Mouse (Mus musculus) heart, embryonic 13.5 days (tissue): Measurements from ENCODE around the gene Csad. TPM values are rescaled to one million over a fixed set of nuclear protein-coding genes. Genes with fewer than 3 reads are reported as not detected.

Experiments
- ATAC-seq: fragments of 200-750 bp; cut with Nextera tagmentation; 2 replicates; pipeline ENCODE4 v1.8.0; 2017; ENCODE audit warnings: moderate TSS enrichment; ENCODE audit not compliant: insufficient number of reproducible peaks, low FRiP score, low TSS enrichment; ENCODE audit errors: extremely low read depth
- H3K27ac ChIP-seq: fragments of 300-500 bp; sonication (generic); replicated peaks from 2 replicates; pipeline ENCODE4 v1.5.1; 2015; ENCODE audit warnings: moderate library complexity, mild to moderate bottlenecking, inconsistent platforms
- H3K27me3 ChIP-seq: fragments of 300-500 bp; sonication (generic); replicated peaks from 2 replicates; pipeline ENCODE4 v1.6.1; 2015; ENCODE audit warnings: mild to moderate bottlenecking, inconsistent platforms
- H3K36me3 ChIP-seq: fragments of 300-500 bp; sonication (generic); 2 replicates; pipeline ENCODE4 v1.6.1; 2015; ENCODE audit warnings: mild to moderate bottlenecking, inconsistent platforms
- H3K4me1 ChIP-seq: fragments of 300-500 bp; sonication (generic); 2 replicates; pipeline ENCODE4 v1.6.1; 2015; ENCODE audit warnings: inconsistent platforms
- H3K4me2 ChIP-seq: fragments of 300-500 bp; sonication (generic); 2 replicates; pipeline ENCODE4 v1.6.1; 2015; ENCODE audit warnings: inconsistent platforms, mild to moderate bottlenecking, moderate library complexity
- H3K4me3 ChIP-seq: fragments of 300-500 bp; sonication (generic); 2 replicates; pipeline ENCODE4 v1.5.1; 2015; ENCODE audit warnings: moderate library complexity, mild to moderate bottlenecking, inconsistent platforms
- H3K9ac ChIP-seq: fragments of 300-500 bp; sonication (generic); 2 replicates; pipeline ENCODE4 v1.6.1; 2015; ENCODE audit warnings: inconsistent platforms, mild to moderate bottlenecking, moderate library complexity
- H3K9me3 ChIP-seq: fragments of 300-500 bp; sonication (generic); 2 replicates; pipeline ENCODE4 v1.6.1; 2016; ENCODE audit warnings: inconsistent platforms
- WGBS: fragments of 180-500 bp; shearing (Covaris S2); methylation state at CpG from one replicate; pipeline ENCODE4 v1.1.7; 2015; ENCODE audit warnings: mixed read lengths; 5-methylcytosine and 5-hydroxymethylcytosine counted together
- polyA plus RNA-seq: library from polyadenylated mRNA; unstranded; fragments of >200 nt; fragmentation: Nextera tagmentation; extraction: Ambion mirVana; gene quantifications from 2 replicates; pipeline ENCODE4 v1.2.1, GENCODE M21; 2015

The Csad gene
- polyA plus RNA-seq, 1 experiment from 2014 or later, result 33.4 TPM

DNA sequence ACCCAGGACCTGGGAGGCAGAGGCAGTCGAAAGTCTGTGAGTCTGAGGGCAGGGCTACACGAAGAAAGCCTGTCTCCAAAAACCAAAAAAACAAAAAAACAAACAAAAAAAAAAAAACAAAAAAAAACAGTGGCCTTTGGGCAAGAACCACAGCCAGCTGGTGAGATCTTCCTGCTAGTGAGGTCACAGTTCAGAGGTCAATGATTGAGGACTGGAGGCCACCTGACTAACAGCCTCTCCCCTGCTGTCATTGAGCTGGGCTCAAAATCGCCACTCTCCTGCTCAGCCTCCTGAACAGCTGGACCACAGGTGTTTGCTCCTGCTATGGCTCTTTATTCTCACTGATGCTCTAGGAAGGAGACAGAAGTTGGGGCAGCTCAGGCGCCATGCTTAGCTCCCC, 51.9 kb downstream of the Csad start:
- H3K27ac ChIP-seq, result no peak overlapping the region
- no peaks in the 10 kb centered on the region for H3K9me3 ChIP-seq
- whole genome bisulfite sequencing, result 67% methylated on average over 4 of the region's 4 CpGs
- no peak overlapping the region for H3K9ac ChIP-seq
- no peak overlapping the region for H3K4me2 ChIP-seq
- H3K36me3 ChIP-seq, result no peaks in the 10 kb centered on the region
- H3K4me3 ChIP-seq, result no peak overlapping the region
- ATAC-seq, result no peak
- 0 out of 2 replicates have a peak, but pooled peaks cover 2% of the 10 kb centered on the region for H3K27me3 ChIP-seq
- peaks cover 23% of the 10 kb centered on the region for H3K4me1 ChIP-seq

DNA sequence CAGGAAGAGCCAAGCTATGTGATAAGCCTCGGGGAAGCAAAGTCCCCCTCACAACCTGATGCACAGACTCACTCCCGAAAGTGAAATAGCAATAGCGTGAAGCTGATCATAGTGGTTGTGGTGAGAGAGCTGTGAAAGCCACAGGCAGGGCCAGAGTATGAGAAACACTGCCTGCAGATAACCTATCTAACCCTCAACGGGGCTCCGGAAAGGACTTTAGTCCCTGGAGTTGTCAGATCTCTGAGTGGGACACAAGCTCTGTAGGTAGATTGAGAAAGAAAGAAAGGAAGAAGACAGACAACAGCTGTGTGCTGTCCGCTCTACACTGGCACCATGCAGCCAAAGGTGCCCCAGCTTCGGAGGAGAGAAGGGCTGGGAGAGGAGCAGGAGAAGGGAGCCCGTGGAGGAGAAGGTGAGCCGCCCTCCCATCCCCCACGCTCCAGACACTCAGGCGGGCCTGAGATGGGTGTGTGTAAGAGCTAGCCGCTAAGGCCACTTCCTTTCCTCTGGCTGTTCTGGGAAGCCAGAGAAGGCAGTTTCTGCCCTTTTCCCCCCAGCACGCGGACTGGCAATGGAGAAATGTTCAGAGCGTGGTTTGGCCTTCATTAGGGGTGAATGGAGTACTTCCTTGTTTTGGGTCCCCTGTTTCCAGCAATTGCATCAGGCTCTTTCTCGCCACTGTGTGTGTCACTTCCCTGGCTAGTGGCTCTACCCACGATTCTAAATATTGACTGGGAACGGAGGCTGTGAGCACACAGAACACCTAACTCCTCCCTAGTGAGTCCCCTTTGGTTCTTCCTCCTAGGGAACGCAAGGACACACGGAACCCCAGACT, 54.0 kb downstream of the Csad start, which contains the start of gene Soat2:
TSS of gene Soat2 (plus strand) at position 226 of the 835 bp plus-strand sequence.
- no peaks in the 10 kb centered on the region for H3K36me3 ChIP-seq
- H3K4me1 ChIP-seq, result peaks cover 28% of the 10 kb centered on the region
- peak within 1 kb of the TSS; percentile 66 for H3K9ac ChIP-seq
- H3K27ac ChIP-seq, result 0 out of 2 replicates have a peak within 1 kb of the TSS, but pooled peaks have one; percentile 6
- no peak for ATAC-seq
- H3K4me2 ChIP-seq, result peak within 1 kb of the TSS; percentile 58
- H3K27me3 ChIP-seq, result peaks cover 10% of the 10 kb centered on the region
- 24% methylated on average over 20 of the region's 20 CpGs for WGBS
- no peaks in the 10 kb centered on the region for H3K9me3 ChIP-seq
- peak within 1 kb of the TSS; percentile 18; the same call in 1 of the 2 replicates for H3K4me3 ChIP-seq

- Histone ChIP-seq H3K4me2 (no peak overlapping the region), H3K4me3 (no peak overlapping the region), H3K36me3 (no peaks in the 10 kb centered on the region), H3K27ac (no peak overlapping the region), H3K9ac (no peak overlapping the region; the same call in 1 of the 2 replicates), H3K9me3 (no peaks in the 10 kb centered on the region), H3K4me1 (peaks cover 37% of the 10 kb centered on the region), H3K27me3 (peaks cover 19% of the 10 kb centered on the region)
- no peak for ATAC-seq
- 71% methylated on average over 4 of the region's 4 CpGs for WGBS
Measured at GRCm38 (mm10) chr15:102149561-102149960, 55.0 kb downstream of the Csad start.

DNA sequence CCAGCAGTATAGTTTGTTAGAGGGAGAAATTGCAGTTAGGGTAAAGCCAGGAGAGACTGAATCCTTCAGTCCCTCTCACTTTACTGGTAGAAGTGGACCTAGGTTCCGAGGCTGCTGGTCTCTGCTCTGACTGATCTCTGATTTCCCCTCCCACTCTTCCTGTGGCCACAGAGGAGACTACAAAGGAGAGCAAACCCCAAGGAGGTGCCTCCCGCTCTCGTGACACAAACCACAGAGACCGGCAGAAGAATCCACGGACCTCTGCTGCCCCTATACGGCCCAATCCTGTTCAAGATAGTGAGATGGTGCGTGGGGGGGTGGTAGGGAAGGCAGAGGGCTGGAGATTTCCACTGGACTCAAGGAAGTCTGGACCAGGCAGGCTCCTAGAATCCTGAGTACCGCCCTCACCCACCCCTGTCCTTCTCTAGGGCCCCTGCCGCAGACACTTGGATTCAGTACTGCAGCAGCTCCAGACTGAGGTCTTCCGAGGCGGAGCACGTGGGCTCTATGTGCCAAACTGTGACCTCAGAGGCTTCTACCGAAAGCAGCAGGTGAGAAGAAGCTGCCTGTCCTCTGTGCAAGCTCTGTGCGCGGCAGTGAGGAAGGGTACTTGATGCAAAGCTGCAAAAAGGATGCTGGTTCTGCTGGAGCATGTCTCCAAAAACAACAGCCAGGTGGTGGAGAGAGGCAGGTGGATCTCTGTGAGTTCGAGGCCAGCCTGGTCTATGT, 56.7 kb downstream of the Csad start:
- Histone ChIP-seq H3K4me3 (no peak overlapping the region), H3K9me3 (no peaks in the 10 kb centered on the region), H3K36me3 (no peaks in the 10 kb centered on the region), H3K4me2 (no peak overlapping the region), H3K9ac (0 out of 2 replicates have a peak overlapping the region, but pooled peaks have one; percentile 29), H3K27me3 (peaks cover 36% of the 10 kb centered on the region), H3K4me1 (peaks cover 53% of the 10 kb centered on the region), H3K27ac (no peak overlapping the region)
- 56% methylated on average over 16 of the region's 16 CpGs for WGBS
- no peak for ATAC-seq

- Histone ChIP-seq H3K27ac (no peak overlapping the region), H3K9ac (no peak overlapping the region), H3K4me2 (no peak overlapping the region), H3K4me3 (no peak overlapping the region), H3K27me3 (peaks cover 43% of the 10 kb centered on the region), H3K36me3 (no peaks in the 10 kb centered on the region), H3K4me1 (peaks cover 57% of the 10 kb centered on the region), H3K9me3 (no peaks in the 10 kb centered on the region)
- WGBS, result 5% methylated on average over 1 of the region's 1 CpGs
- ATAC-seq, result no peak
Measured at GRCm38 (mm10) chr15:102146882-102147281, 57.6 kb downstream of the Csad start.

DNA sequence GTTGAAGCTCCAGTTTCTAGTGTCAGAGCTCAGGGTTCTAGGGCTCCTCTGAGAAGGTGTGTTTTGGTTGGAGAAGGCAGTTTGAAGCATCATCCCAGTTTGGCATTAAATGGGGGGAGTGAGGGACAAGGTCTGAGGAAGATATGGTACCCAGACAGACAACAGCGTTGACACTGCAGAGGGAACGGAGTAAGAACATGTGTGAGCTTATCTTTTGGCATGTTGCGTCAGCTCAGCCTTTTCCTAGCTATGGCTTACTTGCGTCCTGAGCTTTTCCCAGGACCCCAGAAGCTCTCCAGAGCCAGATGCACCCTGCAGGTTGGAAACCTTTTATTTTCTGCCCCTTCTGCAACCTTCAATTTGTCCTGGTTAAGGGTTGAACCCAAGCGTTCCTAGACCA, 58.4 kb downstream of the Csad start:
- Histone ChIP-seq H3K27ac (no peak overlapping the region), H3K4me3 (no peak overlapping the region), H3K4me2 (no peak overlapping the region), H3K9ac (no peak overlapping the region), H3K4me1 (peaks cover 57% of the 10 kb centered on the region), H3K9me3 (no peaks in the 10 kb centered on the region), H3K36me3 (no peaks in the 10 kb centered on the region), H3K27me3 (peaks cover 43% of the 10 kb centered on the region)
- 68% methylated on average over 5 of the region's 5 CpGs for WGBS
- no peak for ATAC-seq

DNA sequence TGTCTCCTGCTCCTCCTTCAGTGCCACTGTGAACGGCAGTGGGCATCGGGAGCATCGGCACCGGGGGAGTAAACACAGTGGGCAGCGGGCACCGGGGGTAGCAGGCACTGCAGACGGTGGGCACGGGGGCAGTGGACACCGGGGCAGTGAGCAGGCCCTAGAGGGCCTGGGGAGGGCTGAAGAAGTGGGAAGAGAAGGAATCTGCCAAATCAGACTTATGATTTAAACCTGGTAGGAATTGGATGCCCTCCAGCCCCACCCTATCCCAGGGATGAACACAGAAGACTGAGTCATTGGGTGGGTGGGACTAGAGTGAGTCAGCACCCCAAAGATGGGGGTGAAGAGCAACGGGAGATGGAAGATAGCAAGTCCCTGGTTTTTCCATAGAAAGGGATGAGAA, 59.2 kb downstream of the Csad start:
- Histone ChIP-seq H3K4me2 (0 out of 2 replicates have a peak overlapping the region, but pooled peaks have one; percentile 63), H3K27me3 (peaks cover 43% of the 10 kb centered on the region)

DNA sequence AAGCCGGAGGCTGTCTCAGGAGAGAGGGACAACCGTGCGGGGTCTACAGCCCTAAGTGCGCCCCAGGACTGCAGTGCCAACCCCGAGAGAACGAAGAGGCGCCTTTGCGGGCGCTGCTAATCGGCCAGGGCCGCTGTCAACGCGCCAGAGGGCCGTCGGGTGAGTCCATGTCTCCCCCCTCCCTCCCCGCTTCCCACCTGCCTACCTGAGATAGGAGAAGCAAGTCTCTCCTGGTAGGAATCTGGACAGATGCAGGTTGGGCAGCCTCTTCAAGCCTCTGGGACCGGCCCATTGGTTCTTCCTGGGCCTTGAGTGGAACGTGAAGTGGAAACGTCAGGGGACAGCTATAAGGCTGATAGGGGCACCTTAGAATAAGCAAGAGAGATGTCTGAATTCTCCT, 59.8 kb downstream of the Csad start:
- H3K9ac ChIP-seq, result peak overlapping the region; percentile 69
- peak overlapping the region; percentile 35 for H3K4me3 ChIP-seq
- peaks cover 45% of the 10 kb centered on the region for H3K4me1 ChIP-seq
- H3K27me3 ChIP-seq, result peaks cover 43% of the 10 kb centered on the region
- H3K9me3 ChIP-seq, result no peaks in the 10 kb centered on the region
- 11% methylated on average over 19 of the region's 19 CpGs for WGBS
- peak overlapping the region; percentile 63 for H3K4me2 ChIP-seq
- H3K36me3 ChIP-seq, result no peaks in the 10 kb centered on the region
- no peak overlapping the region for H3K27ac ChIP-seq
- ATAC-seq, result no peak

More for the DNA sequence above, 59.2 kb downstream of the Csad start:
- no peak for ATAC-seq
- H3K9me3 ChIP-seq, result no peaks in the 10 kb centered on the region
- no peak overlapping the region for H3K4me3 ChIP-seq
- no peak overlapping the region for H3K9ac ChIP-seq
- H3K36me3 ChIP-seq, result no peaks in the 10 kb centered on the region
- peaks cover 51% of the 10 kb centered on the region for H3K4me1 ChIP-seq
- H3K27ac ChIP-seq, result no peak overlapping the region
- 76% methylated on average over 10 of the region's 10 CpGs for WGBS

DNA sequence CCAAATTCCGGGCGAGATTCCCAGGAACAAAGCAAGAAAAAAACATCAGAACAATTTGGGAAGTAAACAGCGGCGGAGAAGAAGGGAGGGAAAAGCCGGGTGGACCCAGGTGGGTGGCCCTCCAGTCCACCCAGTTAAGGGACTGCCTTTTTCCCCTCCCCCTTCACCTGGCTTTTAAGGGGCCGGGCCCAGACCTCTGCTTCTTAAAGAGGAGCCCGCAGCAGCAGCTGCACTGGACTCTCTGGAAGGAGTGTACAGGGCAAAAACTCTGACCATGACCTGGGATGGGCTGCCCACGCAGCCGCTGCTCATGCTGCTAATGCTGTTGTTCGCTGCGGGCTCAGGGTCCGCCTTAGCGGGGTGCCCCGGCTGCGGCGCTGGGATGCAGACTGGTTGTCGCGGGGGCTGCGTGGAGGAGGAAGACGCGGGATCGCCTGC, 60.2 kb downstream of the Csad start, which contains the start of gene Igfbp6:
TSS of gene Igfbp6 (plus strand) at position 89 of the 438 bp plus-strand sequence.
- peak within 1 kb of the TSS; percentile 35 for H3K4me3 ChIP-seq
- H3K4me2 ChIP-seq, result peak within 1 kb of the TSS; percentile 63
- peaks cover 43% of the 10 kb centered on the region for H3K27me3 ChIP-seq
- H3K4me1 ChIP-seq, result peaks cover 42% of the 10 kb centered on the region
- whole genome bisulfite sequencing, result 10% methylated on average over 22 of the region's 22 CpGs
- H3K27ac ChIP-seq, result no peak within 1 kb of the TSS
- no peaks in the 10 kb centered on the region for H3K36me3 ChIP-seq
- H3K9me3 ChIP-seq, result no peaks in the 10 kb centered on the region
- ATAC-seq, result no peak
- H3K9ac ChIP-seq, result peak within 1 kb of the TSS; percentile 69

GRCm38 (mm10) chr15:102142914-102143912, 61.3 kb downstream of the Csad start:
- ATAC-seq, result no peak
- Histone ChIP-seq H3K27me3 (peaks cover 43% of the 10 kb centered on the region), H3K27ac (no peak overlapping the region)

More at GRCm38 (mm10) chr15:102142914-102143912, 61.3 kb downstream of the Csad start:
- no peaks in the 10 kb centered on the region for H3K36me3 ChIP-seq
- H3K4me1 ChIP-seq, result peaks cover 42% of the 10 kb centered on the region
- WGBS, result 47% methylated on average over 23 of the region's 23 CpGs
- H3K9ac ChIP-seq, result 0 out of 2 replicates have a peak overlapping the region, but pooled peaks have one; percentile 47
- no peaks in the 10 kb centered on the region for H3K9me3 ChIP-seq
- H3K4me2 ChIP-seq, result no peak overlapping the region
- no peak overlapping the region for H3K4me3 ChIP-seq
